Mouse (Mus musculus) small intestine, adult 2 months (tissue): Measurements from ENCODE around the gene Saa1. TPM values are rescaled to one million over a fixed set of nuclear protein-coding genes. Genes with fewer than 3 reads are reported as not detected.

Experiments used
- H3K27ac ChIP-seq: fragments of 200-500 bp; 2 replicates; pipeline ENCODE4 v1.5.1; 2012; ENCODE audit warnings: low read depth, low read length, control low read depth, inconsistent platforms; ENCODE audit not compliant: insufficient read depth
- H3K27me3 ChIP-seq: fragments of 200-500 bp; 2 replicates; pipeline ENCODE4 v1.6.1; 2012; ENCODE audit warnings: mild to moderate bottlenecking, moderate library complexity, low read length, inconsistent platforms; ENCODE audit not compliant: control insufficient read depth, insufficient read depth
- H3K36me3 ChIP-seq: fragments of 200-500 bp; 2 replicates; pipeline ENCODE4 v1.6.1; 2012; ENCODE audit warnings: mild to moderate bottlenecking, low read length, control low read depth, inconsistent platforms; ENCODE audit not compliant: control insufficient read depth, insufficient read depth
- H3K4me1 ChIP-seq: fragments of 200-500 bp; 2 replicates; pipeline ENCODE4 v1.6.1; 2012; ENCODE audit warnings: low read length, inconsistent platforms, mixed read lengths; ENCODE audit not compliant: control insufficient read depth, insufficient read depth, insufficient read length
- H3K4me3 ChIP-seq: fragments of 200-500 bp; 2 replicates; pipeline ENCODE4 v1.5.1; 2012; ENCODE audit warnings: low read depth, mild to moderate bottlenecking, control low read depth, inconsistent platforms, low read length, moderate library complexity
- CTCF ChIP-seq: fragments of 200-500 bp; IDR thresholded peaks from 2 replicates; pipeline ENCODE4 v1.5.1; 2012; ENCODE audit warnings: low read depth, mild to moderate bottlenecking, control low read depth, inconsistent platforms, low read length, moderate library complexity, mixed read lengths; ENCODE audit not compliant: insufficient replicate concordance, insufficient read length; ENCODE audit errors: extremely low read depth
- POLR2A ChIP-seq: fragments of 200-500 bp; IDR thresholded peaks from 2 replicates; pipeline ENCODE4 v1.6.1; 2012; ENCODE audit warnings: low read depth, mild to moderate bottlenecking, control low read depth, inconsistent platforms, low read length, moderate library complexity
- WGBS: fragments of 180-500 bp; shearing (Covaris S2); methylation state at CpG from one replicate; pipeline ENCODE4 v1.1.7; 2018; 5-methylcytosine and 5-hydroxymethylcytosine counted together
- polyA plus RNA-seq: library from polyadenylated mRNA; depleted of rRNA; stranded (reverse); fragments of >200 nt; gene quantifications from 2 replicates; pipeline ENCODE4 v1.2.3, GENCODE M21; 2012

Gene Saa1
- polyA plus RNA-seq, 1 experiment = not detected

DNA sequence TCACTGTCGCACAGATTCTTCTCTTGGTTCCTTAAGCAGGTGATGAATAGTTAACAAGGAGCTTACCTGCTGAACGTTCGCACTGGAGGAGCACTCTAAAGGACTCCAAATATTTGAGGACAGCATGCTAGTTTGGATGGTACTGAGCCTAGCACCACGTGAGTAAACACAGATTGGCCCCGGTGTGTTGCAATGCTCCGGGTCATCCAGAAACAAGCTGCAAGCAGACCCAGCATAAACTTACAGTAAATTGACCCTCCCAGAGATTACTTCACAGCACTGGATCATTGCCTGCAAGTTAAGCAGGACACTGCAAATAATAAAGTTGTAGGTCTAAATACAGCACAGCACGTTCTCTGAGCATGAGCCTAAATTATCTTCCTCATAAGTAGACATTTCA, 23.3 kb downstream of the Saa1 start:
- no peak overlapping the region for H3K27ac ChIP-seq
- WGBS = 40% methylated on average over 7 of the region's 7 CpGs

DNA sequence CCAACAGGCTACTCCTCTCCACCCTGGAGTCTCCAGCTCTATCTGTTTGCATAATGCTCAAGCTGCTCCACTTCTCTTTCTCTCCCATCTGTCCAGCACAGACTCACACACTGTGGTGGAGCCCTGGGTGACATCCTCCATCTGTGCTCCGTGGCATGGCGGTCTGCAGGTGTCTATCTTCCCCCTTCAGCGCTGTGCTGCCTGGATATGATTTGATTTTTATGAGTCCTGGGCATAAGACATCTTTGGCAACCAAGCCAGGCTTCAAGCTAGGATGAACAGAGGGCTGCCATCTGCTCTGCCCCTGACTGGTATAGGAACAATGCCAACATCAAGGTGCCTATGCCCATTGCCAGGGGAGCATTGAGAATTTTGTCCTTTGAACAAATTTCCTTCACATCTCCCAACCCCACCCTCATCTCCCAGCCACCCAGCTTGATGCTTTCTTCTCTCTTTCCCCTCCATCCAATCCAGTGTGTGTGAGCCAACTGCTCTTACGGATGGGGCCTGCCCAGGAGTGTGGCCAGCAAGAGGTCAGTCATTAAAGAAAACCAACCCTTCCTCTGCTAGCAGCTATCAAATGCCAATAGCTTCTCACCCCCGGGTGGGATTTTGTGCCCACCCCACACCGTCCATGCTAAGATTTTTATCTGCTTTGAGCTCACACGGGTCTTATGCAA, 24.0 kb downstream of the Saa1 start:
- Histone ChIP-seq H3K4me1 (peaks cover 13% of the 10 kb centered on the region), H3K4me3 (no peak overlapping the region), H3K27me3 (no peaks in the 10 kb centered on the region), H3K36me3 (no peaks in the 10 kb centered on the region), H3K27ac (no peak overlapping the region)
- 80% methylated on average over 7 of the region's 7 CpGs for WGBS
- TF ChIP-seq POLR2A = no peak
- TF ChIP-seq CTCF = no peak

More for the DNA sequence above, 23.3 kb downstream of the Saa1 start:
- Histone ChIP-seq H3K36me3 (no peaks in the 10 kb centered on the region), H3K4me3 (no peak overlapping the region), H3K27me3 (no peaks in the 10 kb centered on the region), H3K4me1 (peaks cover 18% of the 10 kb centered on the region)
- TF ChIP-seq CTCF = no peak
- TF ChIP-seq POLR2A = no peak

DNA sequence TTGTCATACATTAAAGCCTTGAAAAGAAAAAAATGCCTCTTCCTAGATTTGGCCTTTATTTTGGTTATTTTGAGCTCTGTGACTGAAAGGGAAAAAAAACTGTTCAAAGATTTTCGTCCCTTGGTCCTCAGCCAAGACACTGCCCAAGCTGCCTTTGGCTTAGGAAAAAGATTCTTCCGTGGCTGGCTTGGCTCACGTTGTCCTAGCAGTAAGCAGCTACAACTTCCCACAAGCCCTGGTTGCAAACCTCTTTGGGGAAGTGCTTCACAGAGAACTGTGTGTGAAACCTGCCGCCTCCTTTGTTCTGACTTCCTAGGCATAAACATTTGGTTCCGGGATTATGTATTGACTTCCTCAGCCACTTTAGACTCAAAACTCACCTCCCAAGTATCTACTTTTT, 25.9 kb downstream of the Saa1 start:
- H3K36me3 ChIP-seq = no peaks in the 10 kb centered on the region
- no peaks in the 10 kb centered on the region for H3K27me3 ChIP-seq
- TF ChIP-seq CTCF (no peak), POLR2A (no peak)
- WGBS = 30% methylated on average over 5 of the region's 5 CpGs
- no peak overlapping the region for H3K4me3 ChIP-seq
- no peak overlapping the region for H3K27ac ChIP-seq
- H3K4me1 ChIP-seq = peaks cover 6% of the 10 kb centered on the region

DNA sequence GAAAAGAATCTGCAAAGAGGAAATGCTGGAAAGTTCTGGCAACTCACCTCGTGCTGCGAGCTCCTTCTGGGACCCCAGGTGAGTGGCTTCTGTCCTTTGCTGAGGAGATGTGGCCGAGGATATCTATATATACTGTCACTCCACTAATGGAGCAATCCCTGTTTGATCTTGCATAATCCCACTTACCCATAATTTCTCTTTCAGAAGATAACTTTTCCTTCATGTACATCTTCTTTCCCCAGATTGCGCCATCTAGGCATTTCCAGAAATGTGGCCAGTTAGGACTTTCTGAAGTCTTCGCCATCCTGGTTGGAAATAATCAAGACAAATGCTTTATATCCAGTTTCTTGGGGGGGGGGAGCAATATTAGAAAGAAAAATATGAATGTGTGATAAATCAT, 27.2 kb downstream of the Saa1 start, which contains the start of gene Saa3:
TSS of gene Saa3 (minus strand) at position 101 of the 400 bp plus-strand sequence.
- H3K4me1 ChIP-seq = peaks cover 7% of the 10 kb centered on the region
- no peaks in the 10 kb centered on the region for H3K36me3 ChIP-seq
- H3K4me3 ChIP-seq = no peak within 1 kb of the TSS
- TF ChIP-seq CTCF = no peak
- no peak for TF ChIP-seq POLR2A
- WGBS = 89% methylated on average over 5 of the region's 5 CpGs
- H3K27me3 ChIP-seq = no peaks in the 10 kb centered on the region
- no peak within 1 kb of the TSS for H3K27ac ChIP-seq

DNA sequence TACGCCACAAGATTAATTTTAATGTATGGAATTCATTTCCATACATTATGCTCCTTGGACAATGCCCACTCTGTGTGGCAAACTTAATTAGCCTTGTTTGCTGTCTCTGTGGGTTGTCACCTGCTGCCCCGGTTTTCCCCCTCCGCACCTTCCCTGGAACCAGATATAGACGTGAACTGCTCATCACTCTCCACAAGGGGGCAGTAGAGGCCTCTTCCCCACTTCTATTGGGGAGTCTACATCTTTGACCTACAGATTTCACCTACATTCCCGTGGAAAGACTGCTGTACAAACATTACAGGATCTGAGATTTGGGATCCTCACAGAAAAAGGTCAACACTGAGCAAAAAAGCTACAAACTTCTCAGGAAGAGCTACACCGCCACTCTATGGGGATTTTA, 28.3 kb downstream of the Saa1 start:
- peaks cover 6% of the 10 kb centered on the region; the same call in 1 of the 2 replicates for H3K4me1 ChIP-seq
- H3K27ac ChIP-seq = no peak overlapping the region
- 25% methylated on average over 6 of the region's 6 CpGs for WGBS
- no peaks in the 10 kb centered on the region for H3K27me3 ChIP-seq
- H3K36me3 ChIP-seq = no peaks in the 10 kb centered on the region
- no peak overlapping the region for H3K4me3 ChIP-seq
- TF ChIP-seq CTCF (peak; percentile 80; the same call in 1 of the 2 replicates), POLR2A (no peak)

DNA sequence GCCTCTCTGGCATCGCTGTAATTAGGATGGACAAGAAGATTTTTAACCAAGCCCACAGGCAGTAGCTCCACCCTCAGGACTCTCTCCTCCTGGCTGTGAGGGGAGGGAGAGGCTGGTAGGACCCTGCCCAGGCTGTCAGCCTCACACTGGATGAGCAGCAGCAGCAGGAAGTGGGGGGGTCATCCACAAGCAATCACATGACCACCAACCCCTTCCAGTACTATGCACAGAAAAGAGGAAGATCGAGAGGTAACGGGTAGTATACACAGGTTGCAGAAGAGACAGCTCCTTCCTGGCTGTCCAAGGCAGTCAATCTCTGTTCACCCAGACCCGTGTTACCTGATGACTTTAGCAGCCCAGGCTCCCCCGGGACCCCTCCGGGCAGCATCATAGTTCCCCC, 30.5 kb downstream of the Saa1 start:
- TF ChIP-seq CTCF (no peak), POLR2A (no peak)
- H3K36me3 ChIP-seq = no peaks in the 10 kb centered on the region
- H3K27me3 ChIP-seq = no peaks in the 10 kb centered on the region
- H3K27ac ChIP-seq = no peak overlapping the region
- 75% methylated on average over 6 of the region's 6 CpGs for WGBS
- H3K4me3 ChIP-seq = no peak overlapping the region
- H3K4me1 ChIP-seq = peaks cover 2% of the 10 kb centered on the region; the same call in 1 of the 2 replicates

DNA sequence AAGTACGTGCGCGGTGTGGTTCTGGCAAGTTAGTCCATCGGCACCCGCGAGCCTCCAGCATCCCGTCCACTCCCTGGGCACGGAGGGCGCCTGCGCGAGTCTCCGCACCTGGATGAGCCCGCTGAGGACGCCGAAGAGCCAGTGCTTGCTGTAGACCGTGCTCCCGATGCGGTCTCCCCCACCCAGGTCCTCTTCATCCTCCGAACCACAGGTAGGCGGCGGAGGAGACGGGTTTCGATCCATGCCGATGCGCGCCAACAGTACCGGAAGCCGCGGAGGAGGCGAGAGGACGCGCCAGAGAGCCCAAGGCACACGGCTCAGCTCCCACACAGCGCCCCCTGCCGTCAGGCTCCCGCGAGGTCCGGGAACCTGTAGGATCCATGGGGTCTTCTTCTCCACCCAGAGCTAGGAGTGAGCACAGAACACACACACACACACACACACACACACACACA, 32.4 kb downstream of the Saa1 start, which contains the start of gene Saal1:
TSS of gene Saal1 (minus strand) at position 291 of the 455 bp plus-strand sequence.
- under 1% methylated on average over 38 of the region's 38 CpGs for WGBS
- H3K4me3 ChIP-seq = peak within 1 kb of the TSS; percentile 96
- TF ChIP-seq POLR2A (peak; percentile 50; the same call in 1 of the 2 replicates), CTCF (peak; percentile 92)
- H3K4me1 ChIP-seq = peaks cover 2% of the 10 kb centered on the region; the same call in 1 of the 2 replicates
- H3K36me3 ChIP-seq = peaks cover 10% of the 10 kb centered on the region
- H3K27ac ChIP-seq = peak within 1 kb of the TSS; percentile 62
- H3K27me3 ChIP-seq = no peaks in the 10 kb centered on the region
